Mouse (Mus musculus) lung, postnatal 10 days (tissue): Measurements from ENCODE around the gene Adamts4.
A peak's percentile ranks its signal among the peaks of the same experiment; 100 is the strongest.

ENCODE experiments used
- DNase-seq: peaks from one replicate; pipeline ENCODE4 v3.0.0; 2021

Gene Adamts4

GRCm38 (mm10) chr1:171249913-171250600 is at the start of gene Adamts4:
Adamts4 (plus strand) TSS chr1:171250421.
- peak; percentile 75 for DNase-seq

GRCm38 (mm10) chr1:171200769-171201168 is 49.5 kb upstream of the Adamts4 start:
- DNase-seq, result no peak

- DNase-seq, result no peak
Measured at GRCm38 (mm10) chr1:171203471-171204248, 46.6 kb upstream of the Adamts4 start.

- DNase-seq, result no peak
Measured at GRCm38 (mm10) chr1:171204249-171204644, 46.0 kb upstream of the Adamts4 start.

- no peak for DNase-seq
Measured at GRCm38 (mm10) chr1:171205704-171206493, 44.3 kb upstream of the Adamts4 start.

- no peak for DNase-seq
Measured at GRCm38 (mm10) chr1:171209409-171209808, 40.8 kb upstream of the Adamts4 start.

- DNase-seq, result no peak
Measured at GRCm38 (mm10) chr1:171212854-171213253, 37.4 kb upstream of the Adamts4 start.

- no peak for DNase-seq
Measured at GRCm38 (mm10) chr1:171213801-171214496, 36.3 kb upstream of the Adamts4 start, which contains the start of gene Nr1i3. Nr1i3 (plus strand) TSS chr1:171213970.

GRCm38 (mm10) chr1:171216241-171216955 is 33.8 kb upstream of the Adamts4 start:
- no peak for DNase-seq

- peak; percentile 90 for DNase-seq
Measured at GRCm38 (mm10) chr1:171220871-171221270, 29.4 kb upstream of the Adamts4 start.

- peak; percentile 40 for DNase-seq
Measured at GRCm38 (mm10) chr1:171221281-171222193, 28.7 kb upstream of the Adamts4 start.

- DNase-seq, result peak; percentile 97
Measured at GRCm38 (mm10) chr1:171222238-171223155, 27.7 kb upstream of the Adamts4 start, which contains the start of gene Tomm40l. Tomm40l (minus strand) TSS chr1:171222514.

- no peak for DNase-seq
Measured at GRCm38 (mm10) chr1:171223168-171223567, 27.1 kb upstream of the Adamts4 start.

- peak; percentile 38 for DNase-seq
Measured at GRCm38 (mm10) chr1:171223796-171224195, 26.4 kb upstream of the Adamts4 start.

- no peak for DNase-seq
Measured at GRCm38 (mm10) chr1:171224857-171225256, 25.4 kb upstream of the Adamts4 start, which contains the start of gene Apoa2. Apoa2 (plus strand) TSS chr1:171225054.

- DNase-seq, result no peak
Measured at GRCm38 (mm10) chr1:171226780-171227179, 23.4 kb upstream of the Adamts4 start.

GRCm38 (mm10) chr1:171227879-171228278 is 22.3 kb upstream of the Adamts4 start:
- no peak for DNase-seq

- no peak for DNase-seq
Measured at GRCm38 (mm10) chr1:171229750-171230149, 20.5 kb upstream of the Adamts4 start.

- DNase-seq, result no peak
Measured at GRCm38 (mm10) chr1:171230215-171230614, 20.0 kb upstream of the Adamts4 start.

- DNase-seq, result no peak
Measured at GRCm38 (mm10) chr1:171231844-171232243, 18.4 kb upstream of the Adamts4 start.
